Mouse (Mus musculus) neutrophil, adult 5-6 weeks (primary cell): ENCODE data around the gene Olfr312. TPM values are rescaled to one million over a fixed set of nuclear protein-coding genes. Genes with fewer than 3 reads are reported as not detected.

ENCODE experiments used
- ATAC-seq: fragments of 151-379, 151-347 bp; 2 replicates; pipeline ENCODE4 v1.8.0; 2017; ENCODE audit warnings: mild to moderate bottlenecking, moderate TSS enrichment; ENCODE audit not compliant: insufficient number of reproducible peaks, poor library complexity, low FRiP score, severe bottlenecking; ENCODE audit errors: extremely low read depth
- total RNA-seq: library from RNA; stranded (forward); fragments of 200-1000 nt; gene quantifications from 2 replicates; pipeline ENCODE4 v1.2.3, GENCODE M21; 2017

Olfr312 gene
- total RNA-seq, 1 experiment from 2014 or later: not detected

DNA sequence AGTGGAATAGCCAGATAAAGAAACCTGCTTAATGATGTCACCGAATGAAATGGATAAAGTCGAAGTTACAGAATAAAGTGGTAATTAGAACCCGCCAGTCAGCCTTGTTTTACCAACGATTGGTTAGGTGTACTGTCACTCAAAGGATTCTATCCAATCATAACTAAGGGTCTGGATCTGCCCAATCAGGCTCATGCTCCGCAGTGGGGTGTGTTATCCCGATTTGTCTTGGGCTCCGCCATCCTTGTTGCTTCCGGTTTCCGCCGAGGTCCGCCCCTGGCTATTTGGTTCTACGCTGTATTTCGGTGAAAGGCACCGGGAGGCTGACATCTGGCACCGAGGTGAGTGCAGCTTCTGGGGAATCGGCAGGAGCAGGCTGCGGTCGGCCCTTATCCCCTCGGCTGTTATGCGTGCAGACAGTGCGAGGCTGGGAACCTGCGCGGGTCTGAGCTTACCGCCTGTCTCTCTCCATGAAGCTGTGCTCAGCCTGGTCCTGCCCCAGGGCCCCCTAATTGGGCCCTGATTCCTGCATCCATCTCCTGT is 18.0 kb downstream of the Olfr312 start, which contains the start of gene Gm12258:
Gene Gm12258, plus strand, starts transcription at position 240 of the 543 bp plus-strand sequence.
- ATAC-seq: peak; percentile 99

DNA sequence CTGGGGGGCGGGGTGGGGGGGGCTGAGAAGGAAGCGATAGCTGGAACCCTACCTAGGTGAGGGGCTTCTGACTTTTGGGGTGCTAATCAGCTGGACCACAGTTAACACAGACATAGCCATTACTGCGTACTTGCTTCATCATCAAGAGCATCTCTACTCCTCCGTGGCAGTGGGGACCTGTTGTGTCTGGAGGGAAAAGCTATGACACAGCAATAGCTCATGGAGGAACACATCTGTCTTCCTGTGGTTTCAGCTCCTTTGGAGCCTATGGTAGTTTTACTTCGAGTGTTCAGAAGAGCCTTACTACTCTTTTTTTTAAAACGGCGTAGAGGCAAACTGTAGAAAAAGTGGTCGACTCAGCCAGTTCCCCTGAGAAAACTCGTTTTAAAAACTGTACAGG is 18.6 kb downstream of the Olfr312 start:
- ATAC-seq: no peak

DNA sequence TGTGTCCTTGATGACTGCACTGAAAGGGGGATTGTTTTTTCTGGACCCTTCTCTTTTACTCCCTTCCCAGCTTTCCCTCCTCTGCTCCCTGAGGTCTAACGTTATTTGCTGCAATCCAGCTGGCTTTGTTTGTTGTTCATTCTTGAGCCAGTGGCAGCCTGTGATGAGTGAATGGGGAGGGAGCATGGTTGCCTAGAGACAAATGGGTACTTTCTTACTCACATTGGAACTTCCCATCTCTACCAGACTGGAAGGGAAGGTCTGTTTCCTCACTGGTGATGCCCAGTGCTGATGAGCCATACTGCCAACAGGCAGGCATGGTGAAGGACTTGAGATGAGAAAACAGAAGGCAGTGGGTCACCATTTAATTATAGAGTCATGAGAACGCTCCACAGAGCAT is 20.7 kb downstream of the Olfr312 start:
- ATAC-seq: no peak

DNA sequence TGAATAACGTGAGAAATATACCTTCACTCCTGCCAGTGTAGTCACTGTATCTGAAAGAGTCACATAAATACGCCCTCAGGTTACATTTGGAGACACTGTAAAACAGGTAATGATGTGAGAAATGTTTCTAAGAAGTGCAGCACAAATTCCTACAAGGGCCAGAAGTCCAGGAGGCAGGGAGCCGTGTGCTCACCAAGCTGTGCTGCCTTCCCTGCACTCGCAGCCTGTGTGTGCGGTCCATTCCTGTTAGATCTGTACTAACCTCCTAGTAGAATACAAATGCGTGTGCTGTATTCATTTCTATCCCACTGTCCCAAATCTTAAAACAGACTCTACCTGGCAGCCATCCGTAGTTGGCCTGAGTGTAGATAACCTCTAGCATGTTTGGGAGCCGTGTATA is 31.7 kb downstream of the Olfr312 start:
- ATAC-seq: no peak

DNA sequence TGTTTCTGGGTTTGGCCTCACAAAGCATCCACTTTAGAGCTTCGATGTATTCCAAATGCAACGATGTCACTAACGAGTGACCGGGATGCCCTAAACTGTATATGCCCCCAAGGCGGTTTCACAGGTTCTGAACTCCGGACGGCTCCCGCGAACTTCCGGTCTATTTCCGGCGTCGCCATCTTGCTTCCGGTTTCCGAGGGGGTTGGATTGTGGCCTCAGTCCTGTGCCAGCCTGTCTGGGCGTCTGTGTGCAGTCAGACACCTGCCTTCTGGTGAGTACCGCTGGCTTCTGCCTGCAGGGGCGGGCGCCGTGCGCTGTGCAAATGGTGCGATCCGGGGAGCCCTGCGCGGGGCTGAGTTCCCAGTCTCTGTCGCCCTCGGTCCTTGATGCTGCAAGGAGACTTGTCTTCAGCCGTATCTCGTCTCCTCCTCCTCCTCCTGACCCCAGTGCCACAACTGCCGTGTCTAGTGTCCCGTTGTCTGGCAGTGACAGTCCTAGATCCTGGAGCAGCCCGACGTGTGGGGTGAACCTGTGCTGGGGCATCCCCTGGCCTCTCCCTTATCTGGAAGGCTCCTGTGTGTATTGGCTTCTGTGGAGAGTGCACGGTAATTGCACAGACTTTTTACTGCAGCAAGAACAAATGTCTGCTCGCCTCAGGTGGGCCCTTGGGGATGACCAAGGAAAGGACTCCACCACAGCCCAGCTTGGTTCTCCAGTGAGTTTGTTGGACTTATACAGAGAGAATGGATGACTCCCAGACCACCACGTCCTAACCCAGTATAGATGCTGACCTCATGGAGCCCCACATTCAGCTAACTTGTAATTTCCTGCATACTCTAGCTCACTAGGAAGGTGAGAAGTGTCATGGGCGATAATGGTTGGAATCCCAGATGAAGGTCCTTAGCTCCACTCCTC is 38.3 kb downstream of the Olfr312 start, which contains the start of gene 2810021J22Rik:
Gene 2810021J22Rik, plus strand, starts transcription at position 178 of the 915 bp plus-strand sequence.
- ATAC-seq: peak; percentile 79

DNA sequence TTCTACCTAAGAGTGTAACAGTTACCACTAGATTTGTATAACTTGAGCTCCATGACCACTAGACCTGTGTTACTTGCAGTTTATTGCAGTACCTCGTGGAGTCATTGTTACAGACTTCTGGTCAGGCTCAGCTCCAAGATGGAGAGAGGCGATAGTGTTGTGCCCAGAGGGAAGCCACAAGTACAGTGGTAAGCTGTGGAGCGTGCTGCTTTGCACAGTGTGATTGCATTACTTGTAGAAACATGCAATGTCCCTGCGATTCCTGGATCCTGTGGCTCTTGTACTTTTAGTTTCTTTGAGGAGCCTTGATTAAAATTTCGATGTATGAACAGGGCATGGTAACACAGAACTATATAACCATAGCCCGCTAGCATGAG is 38.9 kb downstream of the Olfr312 start:
- no peak for ATAC-seq

DNA sequence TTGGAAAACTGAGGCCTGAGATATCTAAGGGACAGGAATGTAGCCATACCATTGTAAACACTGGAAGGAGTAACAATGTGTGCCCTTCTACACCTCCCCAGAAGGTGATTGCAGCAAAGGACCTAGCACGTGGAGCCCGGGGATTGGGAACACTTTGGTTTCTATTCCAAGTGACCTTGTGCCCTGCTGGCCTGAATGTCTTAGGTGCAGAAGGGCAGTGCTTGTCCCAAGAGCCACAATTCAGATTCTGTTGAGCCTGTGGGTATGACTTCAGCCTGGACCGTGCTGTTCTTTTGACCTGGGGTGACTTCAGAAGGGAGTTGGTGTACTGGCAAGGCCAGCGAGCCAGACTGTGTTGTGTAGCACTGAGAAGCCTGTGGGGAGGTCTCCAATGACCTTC is 41.9 kb downstream of the Olfr312 start:
- no peak for ATAC-seq

DNA sequence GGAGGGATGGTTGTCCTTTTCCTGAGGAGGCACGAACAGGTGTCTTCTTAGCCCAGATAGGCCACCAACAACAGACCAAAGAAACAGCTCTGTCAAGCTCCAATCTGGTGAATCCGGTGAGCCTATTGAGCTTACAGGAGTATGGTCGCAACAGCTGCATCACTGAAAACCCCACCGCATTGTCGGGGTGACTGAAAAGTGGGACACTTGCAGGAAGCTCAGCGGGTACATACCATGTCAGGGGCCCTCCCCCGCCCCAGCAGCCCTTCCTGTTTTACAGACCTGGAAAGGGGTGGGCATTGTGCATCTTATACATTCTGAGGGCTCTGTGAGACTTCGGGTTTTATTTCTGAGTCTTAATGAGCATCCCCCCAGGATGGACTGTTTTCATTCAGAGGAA is 54.7 kb downstream of the Olfr312 start:
- no peak for ATAC-seq

Other genes starting within 250 kb of the Olfr312 start
- not detected in 2 replicates for gene Olfr324, start 234.1 kb upstream of the Olfr312 start, total RNA-seq
- gene 2210407C18Rik, start 213.2 kb upstream of the Olfr312 start, total RNA-seq: not detected in 2 replicates
- not detected in 2 replicates for gene Olfr323, start 198.7 kb upstream of the Olfr312 start, total RNA-seq
- gene Trim58, start 188.8 kb upstream of the Olfr312 start, total RNA-seq: 0.35 and 0.49 TPM in 2 replicates
- gene Olfr322, start 170.5 kb upstream of the Olfr312 start, total RNA-seq: not detected in 2 replicates
- not detected in 2 replicates for gene Olfr320, start 148.1 kb upstream of the Olfr312 start, total RNA-seq
- not detected in 2 replicates for gene Olfr319, start 130.1 kb upstream of the Olfr312 start, total RNA-seq
- 0.23 TPM in 1 of 2 replicates, not detected in the other for gene Olfr318, start 105.2 kb upstream of the Olfr312 start, total RNA-seq
- not detected in 2 replicates for gene Olfr317, start 90.0 kb upstream of the Olfr312 start, total RNA-seq
- not detected in 2 replicates for gene Olfr316, start 76.5 kb upstream of the Olfr312 start, total RNA-seq
- not detected in 2 replicates for gene Olfr315, start 56.0 kb upstream of the Olfr312 start, total RNA-seq
- gene Olfr314, start 46.3 kb upstream of the Olfr312 start, total RNA-seq: not detected in 2 replicates
- not detected in 2 replicates for gene Fam183b, start 27.3 kb upstream of the Olfr312 start, total RNA-seq
- not detected in 2 replicates for gene Olfr313, start 14.2 kb upstream of the Olfr312 start, total RNA-seq
- gene Olfr311, start 10.0 kb downstream of the Olfr312 start, total RNA-seq: not detected in 2 replicates
- 12.1 and 16.8 TPM in 2 replicates for gene Gm12258, start 17.9 kb downstream of the Olfr312 start, total RNA-seq
- 7.9 and 8.8 TPM in 2 replicates for gene 2810021J22Rik, start 38.0 kb downstream of the Olfr312 start, total RNA-seq
- 14.6 and 14.7 TPM in 2 replicates for gene Zfp39, start 75.0 kb downstream of the Olfr312 start, total RNA-seq
- 0.23 and 0.61 TPM in 2 replicates for gene Btnl10, start 88.7 kb downstream of the Olfr312 start, total RNA-seq
- gene Rnf187, start 109.7 kb downstream of the Olfr312 start, total RNA-seq: 60.8 and 72.2 TPM in 2 replicates
- gene Hist3h2ba, start 119.7 kb downstream of the Olfr312 start, total RNA-seq: 3.7 and 8.1 TPM in 2 replicates
- 65.3 TPM in 2 replicates for gene Hist3h2a, start 125.4 kb downstream of the Olfr312 start, total RNA-seq
- gene Trim17, start 125.4 kb downstream of the Olfr312 start, total RNA-seq: 0.12 and 0.35 TPM in 2 replicates
- gene Trim11, start 148.9 kb downstream of the Olfr312 start, total RNA-seq: 106 and 107 TPM in 2 replicates